ENCODE assay signal across 21 mouse cellular contexts in the genomic region with DNA sequence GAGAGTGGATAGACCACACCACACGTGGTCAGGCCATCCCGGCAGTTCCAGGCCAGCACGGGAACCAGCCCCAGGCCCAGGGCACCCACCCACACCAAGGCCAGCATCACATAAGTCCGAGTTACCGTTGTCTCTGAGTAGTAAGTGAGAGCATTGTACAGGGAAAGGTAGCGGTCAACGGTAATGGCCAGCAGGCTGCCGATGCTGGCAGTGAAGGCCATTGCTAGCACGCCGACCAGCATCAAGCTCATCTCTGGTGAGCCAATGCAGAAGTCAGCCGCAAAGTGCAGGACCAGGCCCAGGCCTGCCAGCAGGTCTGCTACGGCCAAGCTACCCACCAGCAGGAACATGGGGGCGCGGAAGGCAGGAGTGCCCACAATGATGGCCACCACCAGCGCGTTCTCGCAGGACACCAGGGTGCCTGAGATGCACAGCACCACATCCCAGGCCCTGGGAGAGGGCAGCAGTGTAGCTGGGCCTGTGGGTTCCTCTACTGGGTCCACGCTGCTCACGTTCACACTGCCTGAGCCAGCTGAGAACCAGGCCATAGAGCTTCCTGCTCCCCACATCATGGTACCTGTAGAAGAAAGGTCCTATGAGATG. TPM values are rescaled to one million over a fixed set of nuclear protein-coding genes. Genes with fewer than 3 reads are reported as not detected.
A peak's percentile ranks its signal among the peaks of the same experiment; 100 is the strongest.
DNase-seq lines count a peak whose midpoint lies in the region; ATAC-seq and TF ChIP-seq lines count a peak whose summit lies in the region.
"Had no signal": no experiment of that assay in that cellular context is flagged by ENCODE, and none has a peak within 500 bp of the region (broad histone marks: within the 10 kb centered on the region; RNA-seq: fewer than 3 reads in every experiment).

No protein-coding gene starts in this region.

- peaks cover 26% of the 10 kb centered on the region for H3K4me1 ChIP-seq in hindbrain, embryonic 15.5 days (replicated peaks)
- H3K4me1 ChIP-seq in hindbrain, embryonic 16.5 days (ENCODE audit: control insufficient read depth, insufficient read depth, low read depth, low read length): peaks cover 9% of the 10 kb centered on the region
- H3K4me1 ChIP-seq in G1E (ENCODE audit: insufficient read depth, low read depth, low read length): peaks cover 32% of the 10 kb centered on the region
- H3K4me1 ChIP-seq in embryonic facial prominence, embryonic 10.5 days: peaks cover 35% of the 10 kb centered on the region

- H3K27ac ChIP-seq in hindbrain, embryonic 15.5 days (replicated peaks): no peak overlapping the region
- no peak overlapping the region for H3K27ac ChIP-seq in hindbrain, embryonic 16.5 days (ENCODE audit: low read depth, low read length)
- no peak overlapping the region for H3K27ac ChIP-seq in embryonic facial prominence, embryonic 10.5 days (replicated peaks)
- H3K27ac ChIP-seq: embryonic facial prominence, embryonic 13.5 days; forebrain, embryonic 12.5 days; heart, adult 2 months; hindbrain, embryonic 13.5 days had no signal

- WGBS in hindbrain, embryonic 15.5 days: 92% methylated on average over 19 of the region's 19 CpGs
- 94% methylated on average over 19 of the region's 19 CpGs for WGBS in hindbrain, embryonic 16.5 days
- 90% methylated on average over 19 of the region's 19 CpGs for WGBS in embryonic facial prominence, embryonic 10.5 days

- peaks cover 15% of the 10 kb centered on the region for H3K27me3 ChIP-seq in hindbrain, embryonic 15.5 days
- peaks cover 11% of the 10 kb centered on the region; the same call in 1 of the 2 replicates for H3K27me3 ChIP-seq in hindbrain, embryonic 16.5 days (replicated peaks; ENCODE audit: control insufficient read depth, insufficient read depth, low read length)
- peaks cover 59% of the 10 kb centered on the region for H3K27me3 ChIP-seq in G1E (ENCODE audit: insufficient read depth, low read length)
- peaks cover 77% of the 10 kb centered on the region for H3K27me3 ChIP-seq in embryonic facial prominence, embryonic 10.5 days (replicated peaks; ENCODE audit: low read depth, poor library complexity, severe bottlenecking)
- H3K27me3 ChIP-seq: Patski had no signal

- H3K4me2 ChIP-seq in hindbrain, embryonic 15.5 days: peak overlapping the region; percentile 88
- no peak overlapping the region for H3K4me2 ChIP-seq in hindbrain, embryonic 16.5 days (ENCODE audit: low read length)

- no peak overlapping the region for H3K9ac ChIP-seq in hindbrain, embryonic 15.5 days
- H3K9ac ChIP-seq in hindbrain, embryonic 16.5 days (ENCODE audit: low read depth, low read length): no peak overlapping the region
- H3K9ac ChIP-seq: forebrain, embryonic 12.5 days had no signal

- no peak overlapping the region for H3K4me3 ChIP-seq in hindbrain, embryonic 15.5 days
- H3K4me3 ChIP-seq in hindbrain, embryonic 16.5 days (ENCODE audit: low read length): no peak overlapping the region
- H3K4me3 ChIP-seq in G1E (ENCODE audit: low read depth, low read length): 0 out of 2 replicates have a peak overlapping the region, but pooled peaks have one; percentile 10
- H3K4me3 ChIP-seq in embryonic facial prominence, embryonic 10.5 days: peak overlapping the region; percentile 8; the same call in 1 of the 2 replicates
- H3K4me3 ChIP-seq: heart, adult 2 months had no signal

- no peak for ATAC-seq in hindbrain, embryonic 15.5 days (ENCODE audit: low FRiP score, low read depth)
- ATAC-seq in hindbrain, embryonic 16.5 days: no peak
- ATAC-seq in G1E (ENCODE audit: extremely low read depth, insufficient number of reproducible peaks, low FRiP score, poor library complexity, severe bottlenecking): no peak
- ATAC-seq: activated CD4-positive, CD25-positive, alpha-beta regulatory T cell, adult 4 months; forebrain, embryonic 16.5 days; inflammation-experienced regulatory T-cells, adult 6 months; intestine, postnatal 0 days; Patski had no signal

- no peak for TF ChIP-seq CTCF in G1E (IDR thresholded peaks at IDR 0.05; ENCODE audit: low read depth, low read length)

- no peaks in the 10 kb centered on the region for H3K9me3 ChIP-seq in hindbrain, embryonic 15.5 days
- H3K9me3 ChIP-seq in hindbrain, embryonic 16.5 days (ENCODE audit: control insufficient read depth, low read length): no peaks in the 10 kb centered on the region
- no peaks in the 10 kb centered on the region for H3K9me3 ChIP-seq in G1E (replicated peaks)
- H3K9me3 ChIP-seq in embryonic facial prominence, embryonic 10.5 days: no peaks in the 10 kb centered on the region
- H3K9me3 ChIP-seq: embryonic facial prominence, embryonic 13.5 days; forebrain, embryonic 12.5 days; hindbrain, embryonic 13.5 days had no signal

- peak; percentile 55 for DNase-seq in cerebellum, adult 9-11 months
- no peak for DNase-seq in cerebellum, postnatal 4 days (ENCODE audit: low spot score in 2 of 2)
- no peak for DNase-seq in G1E (ENCODE audit: low spot score)
- DNase-seq in embryonic facial prominence, embryonic 10.5 days (ENCODE audit: low spot score): no peak
- DNase-seq: adrenal gland, postnatal 14 days; cerebellum, adult 9-10 months; gastrocnemius, postnatal 10 days; heart, adult 2 months; kidney, adult 8-10 months had no signal

- no peaks in the 10 kb centered on the region for H3K36me3 ChIP-seq in hindbrain, embryonic 15.5 days
- no peaks in the 10 kb centered on the region for H3K36me3 ChIP-seq in hindbrain, embryonic 16.5 days (ENCODE audit: control insufficient read depth, insufficient read depth, low read length)
- no peaks in the 10 kb centered on the region for H3K36me3 ChIP-seq in G1E (replicated peaks)
- no peaks in the 10 kb centered on the region for H3K36me3 ChIP-seq in embryonic facial prominence, embryonic 10.5 days (replicated peaks)
- H3K36me3 ChIP-seq: embryonic facial prominence, embryonic 13.5 days; forebrain, embryonic 12.5 days; hindbrain, embryonic 13.5 days had no signal

RNA-seq across cellular contexts. Expression of a gene that starts 1.0 kb away (rescaled TPM):
- 3.0 and 4.5 TPM in 2 replicates for polyA plus RNA-seq in hindbrain, embryonic 15.5 days (2015; fragmentation: Nextera tagmentation; extraction: Ambion mirVana)
- 5.6 and 8.3 TPM in 2 replicates for polyA plus RNA-seq in hindbrain, embryonic 16.5 days (2015; fragmentation: Nextera tagmentation; extraction: Ambion mirVana)
- total RNA-seq in G1E (2014; fragmentation: Nextera tagmentation) (not detected in 2 replicates), G1E (2017) (not detected in 2 replicates)
- not detected in 2 replicates for polyA plus RNA-seq in G1E (2012)
- polyA plus RNA-seq in embryonic facial prominence, embryonic 10.5 days (2016; fragmentation: Nextera tagmentation; extraction: Ambion mirVana): 3.0 and 5.2 TPM in 2 replicates
- total RNA-seq: gastrocnemius, postnatal 10 days; heart, adult 2 months had no signal
- polyA plus RNA-seq: activated CD4-positive, CD25-positive, alpha-beta regulatory T cell, adult 4 months; heart, embryonic 16.5 days; inflammation-experienced regulatory T-cells, adult 6 months had no signal

RNA-seq across cellular contexts. Expression of a gene that starts 1.4 kb away (rescaled TPM):
- 1.6 and 2.7 TPM in 2 replicates for polyA plus RNA-seq in hindbrain, embryonic 15.5 days (2015; fragmentation: Nextera tagmentation; extraction: Ambion mirVana)
- polyA plus RNA-seq in hindbrain, embryonic 16.5 days (2015; fragmentation: Nextera tagmentation; extraction: Ambion mirVana): 2.5 TPM in 2 replicates
- total RNA-seq in G1E (2014; fragmentation: Nextera tagmentation) (0.58 TPM in 1 of 2 replicates, not detected in the other), G1E (2017) (0.06 and 0.16 TPM in 2 replicates)
- polyA plus RNA-seq in G1E (2012): 0.02 and 0.10 TPM in 2 replicates
- polyA plus RNA-seq in embryonic facial prominence, embryonic 10.5 days (2016; fragmentation: Nextera tagmentation; extraction: Ambion mirVana): 0.11 and 0.57 TPM in 2 replicates
- total RNA-seq: gastrocnemius, postnatal 10 days; gastrocnemius, postnatal 4 days had no signal
- polyA plus RNA-seq: activated CD4-positive, CD25-positive, alpha-beta regulatory T cell, adult 4 months; inflammation-experienced regulatory T-cells, adult 6 months; intestine, postnatal 0 days had no signal

RNA-seq across cellular contexts. Expression of a gene that starts 29.7 kb away (rescaled TPM):
- polyA plus RNA-seq in hindbrain, embryonic 15.5 days (2015; fragmentation: Nextera tagmentation; extraction: Ambion mirVana): 1.8 and 2.2 TPM in 2 replicates
- 2.6 and 4.2 TPM in 2 replicates for polyA plus RNA-seq in hindbrain, embryonic 16.5 days (2015; fragmentation: Nextera tagmentation; extraction: Ambion mirVana)
- total RNA-seq in G1E (2014; fragmentation: Nextera tagmentation) (20.9 and 28.4 TPM in 2 replicates), G1E (2017) (27.6 and 29.2 TPM in 2 replicates)
- 85.3 and 87.2 TPM in 2 replicates for polyA plus RNA-seq in G1E (2012)
- 1.7 and 1.8 TPM in 2 replicates for polyA plus RNA-seq in embryonic facial prominence, embryonic 10.5 days (2016; fragmentation: Nextera tagmentation; extraction: Ambion mirVana)

RNA-seq across cellular contexts. Expression of a gene that starts 52.0 kb away (rescaled TPM):
- 0.32 and 0.35 TPM in 2 replicates for polyA plus RNA-seq in hindbrain, embryonic 15.5 days (2015; fragmentation: Nextera tagmentation; extraction: Ambion mirVana)
- 0.44 and 0.54 TPM in 2 replicates for polyA plus RNA-seq in hindbrain, embryonic 16.5 days (2015; fragmentation: Nextera tagmentation; extraction: Ambion mirVana)
- total RNA-seq in G1E (2014; fragmentation: Nextera tagmentation): 1.2 and 2.5 TPM in 2 replicates
- 0.05 and 0.35 TPM in 2 replicates for total RNA-seq in G1E (2017)
- polyA plus RNA-seq in G1E (2012): 1.4 and 1.7 TPM in 2 replicates
- polyA plus RNA-seq in embryonic facial prominence, embryonic 10.5 days (2016; fragmentation: Nextera tagmentation; extraction: Ambion mirVana): 1.3 and 1.6 TPM in 2 replicates

Comparison
In these comparisons a context has a peak if more than half of its experiments do, and no peak if none do; other contexts are left out.
1. H3K4me3 ChIP-seq: peak in G1E (single experiment) and embryonic facial prominence, embryonic 10.5 days (single experiment); none in hindbrain, embryonic 15.5 days (single experiment) and hindbrain, embryonic 16.5 days (single experiment).
2. RNA of a gene that starts 29.7 kb away (polyA plus RNA-seq): 85.3 to 87.2 TPM in G1E; 2.6 to 4.2 TPM in hindbrain, embryonic 16.5 days, 1.8 to 2.2 TPM in hindbrain, embryonic 15.5 days and 1.7 to 1.8 TPM in embryonic facial prominence, embryonic 10.5 days; every median in the first group is over 10 times any median in the second.